Mouse (Mus musculus) lung, postnatal 0 days (tissue): ENCODE results near the gene B9d2. TPM values are rescaled to one million over a fixed set of nuclear protein-coding genes. Genes with fewer than 3 reads are reported as not detected.
A peak's percentile ranks its signal among the peaks of the same experiment; 100 is the strongest.

Experiments used
- ATAC-seq: fragments of 200-750 bp; cut with Nextera tagmentation; 2 replicates; pipeline ENCODE4 v1.8.0; 2017; ENCODE audit warnings: moderate library complexity
- DNase-seq: peaks from one replicate; pipeline ENCODE4 v3.0.0-alpha.2; 2016; ENCODE audit warnings: low spot score
- H3K27ac ChIP-seq: fragments of 300-500 bp; sonication (generic); 2 replicates; pipeline ENCODE4 v1.5.1; 2014; ENCODE audit warnings: antibody characterized with exemption, mild to moderate bottlenecking, low read length, mixed read lengths
- H3K27me3 ChIP-seq: fragments of 300-500 bp; sonication (generic); replicated peaks from 2 replicates; pipeline ENCODE4 v1.6.1; 2014; ENCODE audit warnings: low read length, mixed read lengths; ENCODE audit not compliant: insufficient read depth
- H3K36me3 ChIP-seq: fragments of 300-500 bp; sonication (generic); 2 replicates; pipeline ENCODE4 v1.6.1; 2014; ENCODE audit warnings: low read length, mixed read lengths; ENCODE audit not compliant: insufficient read depth
- H3K4me1 ChIP-seq: fragments of 300-500 bp; sonication (generic); 2 replicates; pipeline ENCODE4 v1.6.1; 2014; ENCODE audit warnings: antibody characterized with exemption, low read depth, low read length, mixed read lengths; ENCODE audit not compliant: insufficient read depth
- H3K4me2 ChIP-seq: fragments of 300-500 bp; sonication (generic); replicated peaks from 2 replicates; pipeline ENCODE4 v1.6.1; 2014; ENCODE audit warnings: low read depth, mild to moderate bottlenecking, low read length, moderate library complexity, mixed read lengths
- H3K4me3 ChIP-seq: fragments of 300-500 bp; sonication (generic); 2 replicates; pipeline ENCODE4 v1.5.1; 2014; ENCODE audit warnings: low read depth, low read length
- H3K9ac ChIP-seq: fragments of 300-500 bp; sonication (generic); replicated peaks from 2 replicates; pipeline ENCODE4 v1.6.1; 2014; ENCODE audit warnings: low read depth, mild to moderate bottlenecking
- H3K9me3 ChIP-seq: fragments of 300-500 bp; sonication (generic); 2 replicates; pipeline ENCODE4 v1.6.1; 2016; ENCODE audit warnings: low read length, mixed read lengths
- CTCF ChIP-seq: IDR thresholded peaks from 2 replicates; pipeline ENCODE4 v1.5.1; 2016; ENCODE audit warnings: antibody characterized with exemption, mild to moderate bottlenecking
- EP300 ChIP-seq: IDR thresholded peaks from 2 replicates; pipeline ENCODE4 v1.6.1; 2016; ENCODE audit warnings: antibody characterized with exemption, mild to moderate bottlenecking, control low read depth
- WGBS: fragments of 180-500 bp; shearing (Covaris S2); extraction: QIAGEN DNeasy Blood & Tissue Kit; methylation state at CpG from one replicate; pipeline ENCODE4 v1.1.7; 2014; 5-methylcytosine and 5-hydroxymethylcytosine counted together
- polyA plus RNA-seq: library from polyadenylated mRNA; unstranded; fragments of >200 nt; fragmentation: Nextera tagmentation; extraction: Ambion mirVana; gene quantifications from 2 replicates; pipeline ENCODE4 v1.2.1, GENCODE M21; 2015

B9d2 gene
- polyA plus RNA-seq, 1 experiment from 2014 or later: 28.8 TPM

DNA sequence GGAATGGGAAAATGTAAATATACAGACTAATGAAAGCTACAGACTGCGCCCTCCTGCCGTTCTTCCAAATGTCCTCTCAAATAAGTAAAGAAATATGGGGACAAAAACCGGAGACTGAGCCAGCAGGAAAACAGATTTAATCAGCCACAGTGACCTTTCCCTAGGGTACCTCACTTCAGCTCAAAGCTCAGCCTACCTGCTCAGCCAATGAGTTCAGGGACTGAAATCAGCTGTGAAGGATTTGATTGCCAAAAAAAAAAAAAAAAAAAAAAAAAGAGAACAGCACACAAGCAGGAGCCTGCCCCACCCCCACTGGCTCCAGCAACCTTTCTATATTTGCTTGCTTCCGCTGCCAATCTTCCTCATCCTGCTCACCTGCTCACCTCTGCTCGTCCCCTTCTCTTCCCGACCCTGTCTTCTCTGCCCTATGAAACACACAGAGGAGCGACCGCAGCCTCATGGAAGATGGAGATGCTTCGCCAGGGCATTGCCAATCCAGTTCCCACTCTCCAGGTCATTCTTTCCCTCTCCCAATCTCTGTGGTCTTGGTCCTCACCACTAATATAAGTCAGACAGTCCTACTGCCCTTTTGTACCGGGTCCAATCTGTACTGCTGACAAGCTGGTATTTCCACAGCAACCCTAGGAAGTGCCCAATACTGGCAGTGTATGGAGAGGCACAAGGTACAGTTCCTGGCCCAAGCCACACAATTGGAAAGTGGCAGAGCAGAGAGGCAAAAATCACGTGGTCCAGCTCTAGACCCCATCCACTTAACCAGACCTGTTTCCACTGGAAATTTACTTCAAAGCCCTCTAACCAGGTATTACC is 24.8 kb upstream of the B9d2 start:
- no peak overlapping the region for H3K9ac ChIP-seq
- H3K27me3 ChIP-seq: no peaks in the 10 kb centered on the region
- TF ChIP-seq CTCF: no peak
- no peak for TF ChIP-seq EP300
- H3K4me2 ChIP-seq: no peak overlapping the region
- WGBS: 71% methylated on average over 11 of the region's 11 CpGs
- peaks cover 5% of the 10 kb centered on the region; the same call in 1 of the 2 replicates for H3K4me1 ChIP-seq
- H3K27ac ChIP-seq: no peak overlapping the region
- no peaks in the 10 kb centered on the region for H3K36me3 ChIP-seq
- H3K9me3 ChIP-seq: no peaks in the 10 kb centered on the region
- no peak for DNase-seq
- ATAC-seq: no peak
- no peak overlapping the region for H3K4me3 ChIP-seq

DNA sequence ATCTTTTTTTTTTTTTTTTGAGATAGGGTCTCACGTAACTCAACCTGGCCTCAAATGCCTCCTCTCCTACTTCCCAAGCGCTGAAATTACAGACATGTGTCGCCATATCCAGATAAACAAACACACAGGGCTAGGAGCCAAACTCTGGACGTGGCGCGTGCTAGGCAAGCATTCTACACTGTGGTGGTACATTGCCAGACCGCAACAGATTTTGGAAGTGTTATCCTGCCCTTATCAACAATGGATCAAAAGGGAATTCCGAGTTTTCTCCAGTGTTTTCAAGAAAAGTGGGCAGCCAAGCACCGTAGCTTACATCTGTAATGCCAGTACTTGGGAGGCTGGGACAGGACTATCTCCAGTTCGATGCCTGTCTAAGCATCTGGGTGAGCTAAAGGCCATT is 22.8 kb upstream of the B9d2 start:
- H3K4me3 ChIP-seq: peak overlapping the region; percentile 60
- WGBS: 25% methylated on average over 10 of the region's 10 CpGs

DNA sequence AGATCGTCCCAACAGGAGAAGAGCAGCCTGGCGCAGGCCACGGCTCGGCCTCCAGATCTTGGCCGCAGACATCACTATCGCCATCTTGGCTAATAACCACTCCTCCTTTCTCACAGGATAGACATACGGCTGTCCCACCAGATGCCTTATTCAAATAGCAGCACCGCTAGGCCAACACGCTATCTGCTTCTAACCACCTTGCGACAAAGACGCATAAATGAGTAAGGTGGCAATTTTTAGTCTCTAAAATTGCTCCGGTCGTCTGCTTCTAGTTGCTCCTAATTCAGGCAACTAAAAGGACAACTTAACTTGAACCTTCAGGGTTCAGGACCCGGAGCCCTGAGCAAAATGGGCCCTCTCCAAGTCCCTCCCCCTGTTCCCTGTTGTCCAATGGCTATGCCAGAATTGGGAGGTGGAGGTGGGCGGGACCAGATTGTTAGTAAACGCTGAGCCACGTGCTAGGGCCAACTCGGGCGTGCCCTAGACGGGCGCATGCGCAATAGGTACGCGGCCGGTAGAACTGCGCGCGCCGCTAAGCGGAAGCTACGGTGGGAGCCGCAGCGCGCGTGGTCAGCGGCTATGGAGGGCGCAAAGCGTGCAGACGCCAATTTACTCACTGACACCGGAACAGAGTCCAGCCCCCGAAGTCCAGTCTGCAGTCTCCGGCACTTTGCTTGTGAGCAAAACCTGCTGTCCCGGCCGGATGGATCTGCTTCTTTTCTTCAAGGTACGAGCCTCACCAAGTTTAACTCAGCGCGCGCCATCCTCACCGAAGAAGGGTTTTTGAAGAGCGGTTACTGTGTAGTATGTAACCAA is 21.7 kb upstream of the B9d2 start, which contains the start of the genes Bckdha and Exosc5:
Bckdha (minus strand) TSS at position 325 of the 816 bp plus-strand sequence.
Exosc5 (plus strand) TSS at position 508 of the 816 bp plus-strand sequence.
- Histone ChIP-seq H3K4me3 (peak within 1 kb of the TSS; percentile 61), H3K9ac (peak within 1 kb of the TSS; percentile 58), H3K27ac (peak within 1 kb of the TSS; percentile 79), H3K9me3 (no peaks in the 10 kb centered on the region), H3K36me3 (no peaks in the 10 kb centered on the region), H3K4me1 (peaks cover 5% of the 10 kb centered on the region; the same call in 1 of the 2 replicates), H3K27me3 (no peaks in the 10 kb centered on the region), H3K4me2 (peak within 1 kb of the TSS; percentile 73)
- TF ChIP-seq CTCF (no peak; the same call in 1 of the 2 replicates), EP300 (peak; percentile 98)
- under 1% methylated on average over 50 of the region's 50 CpGs for WGBS
- ATAC-seq (peak; percentile 99), DNase-seq (peak; percentile 100)

More for the DNA sequence above, 22.8 kb upstream of the B9d2 start:
- Histone ChIP-seq H3K36me3 (no peaks in the 10 kb centered on the region), H3K9me3 (no peaks in the 10 kb centered on the region), H3K27ac (peak overlapping the region; percentile 79), H3K4me1 (peaks cover 5% of the 10 kb centered on the region; the same call in 1 of the 2 replicates), H3K4me2 (peak overlapping the region; percentile 73), H3K9ac (peak overlapping the region; percentile 58), H3K27me3 (no peaks in the 10 kb centered on the region)
- ATAC-seq (no peak), DNase-seq (peak; percentile 44)
- no peak for TF ChIP-seq EP300
- no peak for TF ChIP-seq CTCF

DNA sequence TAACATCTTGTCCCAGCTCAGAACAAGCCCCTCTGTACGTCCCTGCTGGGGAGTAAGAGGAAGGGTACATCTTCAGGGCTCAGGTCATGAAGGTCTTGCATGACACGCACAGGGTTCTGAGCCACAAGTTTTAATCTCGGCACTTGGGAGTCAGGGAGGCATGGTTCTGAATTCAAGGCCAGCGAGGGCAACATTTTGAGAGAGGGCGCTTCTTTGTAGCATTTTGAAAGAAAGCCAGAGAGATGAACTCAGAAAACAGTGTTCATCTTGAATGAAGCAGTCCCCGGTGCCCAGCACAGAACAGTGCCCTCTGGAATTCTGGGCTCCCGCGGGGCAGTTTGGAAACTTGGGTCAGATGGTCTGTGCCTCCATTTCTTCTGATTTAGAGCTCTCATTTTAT is 14.2 kb upstream of the B9d2 start:
- H3K27ac ChIP-seq: no peak overlapping the region
- ATAC-seq (no peak), DNase-seq (no peak)
- no peaks in the 10 kb centered on the region for H3K27me3 ChIP-seq
- H3K4me2 ChIP-seq: no peak overlapping the region
- H3K9ac ChIP-seq: no peak overlapping the region
- H3K36me3 ChIP-seq: peaks cover 10% of the 10 kb centered on the region; the same call in 1 of the 2 replicates
- 92% methylated on average over 8 of the region's 8 CpGs for WGBS
- TF ChIP-seq CTCF (no peak), EP300 (no peak)
- H3K9me3 ChIP-seq: no peaks in the 10 kb centered on the region
- H3K4me3 ChIP-seq: no peak overlapping the region
- H3K4me1 ChIP-seq: no peaks in the 10 kb centered on the region

DNA sequence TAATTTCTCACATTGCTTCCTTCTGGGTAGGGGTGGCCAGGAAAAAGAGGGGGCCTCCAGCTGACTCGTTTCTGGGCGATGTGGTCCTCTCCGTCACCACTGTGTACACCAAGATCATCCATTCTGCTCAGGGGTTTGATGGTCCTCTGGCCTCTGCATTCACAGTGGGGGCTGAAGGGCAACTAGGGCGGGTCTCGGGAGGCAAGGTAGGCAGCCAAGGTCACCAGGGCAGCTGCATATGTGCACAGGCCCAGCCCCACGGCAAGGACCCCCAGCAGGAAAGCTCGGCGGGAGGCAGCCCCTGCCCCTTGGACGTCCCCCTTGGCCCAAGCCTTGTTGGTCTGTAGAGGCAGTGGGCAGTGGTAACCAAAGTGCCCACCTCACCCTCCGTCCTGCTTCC is 11.4 kb upstream of the B9d2 start:
- no peak overlapping the region for H3K9ac ChIP-seq
- DNase-seq: no peak
- WGBS: 83% methylated on average over 10 of the region's 10 CpGs
- H3K27me3 ChIP-seq: no peaks in the 10 kb centered on the region
- ATAC-seq: no peak
- H3K4me2 ChIP-seq: no peak overlapping the region
- H3K4me3 ChIP-seq: no peak overlapping the region
- no peak overlapping the region for H3K27ac ChIP-seq
- TF ChIP-seq EP300 (no peak), CTCF (no peak)
- no peaks in the 10 kb centered on the region for H3K4me1 ChIP-seq
- no peaks in the 10 kb centered on the region for H3K9me3 ChIP-seq
- H3K36me3 ChIP-seq: peaks cover 9% of the 10 kb centered on the region; the same call in 1 of the 2 replicates

DNA sequence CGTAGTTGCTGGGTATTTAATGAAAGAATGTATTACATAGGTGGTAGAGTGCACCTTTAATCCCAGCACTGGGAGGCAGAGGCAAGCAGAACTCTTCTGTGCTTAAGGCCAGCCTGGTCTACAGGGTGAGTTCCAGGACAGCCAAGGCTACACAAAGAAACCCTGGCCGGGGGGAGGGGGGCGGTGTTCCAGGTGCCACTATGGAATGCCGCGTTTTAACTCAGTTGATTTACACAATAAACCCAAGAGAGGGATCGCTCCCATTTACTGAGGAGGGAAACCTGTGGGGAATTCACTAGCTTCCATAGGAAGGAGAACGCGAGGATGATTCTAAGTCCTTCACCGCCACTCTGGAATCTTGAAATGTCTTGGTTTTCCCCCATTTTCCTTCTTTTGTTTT is 10.9 kb upstream of the B9d2 start:
- no peak for TF ChIP-seq EP300
- no peak for TF ChIP-seq CTCF
- H3K4me1 ChIP-seq: no peaks in the 10 kb centered on the region; the same call in 1 of the 2 replicates
- peaks cover 4% of the 10 kb centered on the region; the same call in 1 of the 2 replicates for H3K36me3 ChIP-seq
- no peak overlapping the region for H3K4me2 ChIP-seq
- H3K9ac ChIP-seq: no peak overlapping the region
- DNase-seq: no peak
- no peak for ATAC-seq
- H3K4me3 ChIP-seq: no peak overlapping the region
- H3K27ac ChIP-seq: no peak overlapping the region
- WGBS: 84% methylated on average over 9 of the region's 9 CpGs
- H3K27me3 ChIP-seq: peaks cover 4% of the 10 kb centered on the region; the same call in 1 of the 2 replicates
- H3K9me3 ChIP-seq: no peaks in the 10 kb centered on the region
